Mouse (Mus musculus) hindbrain, embryonic 11.5 days (tissue): ENCODE measurements at regions not wholly inside any gene's neighbourhood (a gene's known extent, or its start where the extent isn't known, plus 50 kb on each side); places are given as distances from the start of the nearest gene placed in this dataset.

Experiments
- ATAC-seq: fragments of 200-750 bp; cut with Nextera tagmentation; 2 replicates; pipeline ENCODE4 v1.8.0; 2017; ENCODE audit warnings: mild to moderate bottlenecking, moderate TSS enrichment, moderate library complexity; ENCODE audit not compliant: low FRiP score
- DNase-seq: peaks from one replicate; pipeline ENCODE4 v3.0.0-alpha.2; 2015; ENCODE audit warnings: low spot score
- H3K27ac ChIP-seq: fragments of 300-500 bp; sonication (generic); 2 replicates; pipeline ENCODE4 v1.5.1; 2014; ENCODE audit warnings: mild to moderate bottlenecking, low read depth, low read length
- H3K27me3 ChIP-seq: fragments of 300-500 bp; sonication (generic); 2 replicates; pipeline ENCODE4 v1.6.1; 2014; ENCODE audit warnings: mild to moderate bottlenecking, low read length, moderate library complexity, mixed read lengths; ENCODE audit not compliant: control insufficient read depth, insufficient read depth
- H3K36me3 ChIP-seq: fragments of 300-500 bp; sonication (generic); 2 replicates; pipeline ENCODE4 v1.6.1; 2014; ENCODE audit warnings: mild to moderate bottlenecking, low read length, moderate library complexity, mixed read lengths; ENCODE audit not compliant: control insufficient read depth, insufficient read depth
- H3K4me1 ChIP-seq: fragments of 300-500 bp; sonication (generic); replicated peaks from 2 replicates; pipeline ENCODE4 v1.6.1; 2014; ENCODE audit warnings: low read length, mixed read lengths; ENCODE audit not compliant: control insufficient read depth, insufficient read depth
- H3K4me2 ChIP-seq: fragments of 300-500 bp; sonication (generic); replicated peaks from 2 replicates; pipeline ENCODE4 v1.6.1; 2014; ENCODE audit warnings: mild to moderate bottlenecking, low read depth, low read length
- H3K4me3 ChIP-seq: fragments of 300-500 bp; sonication (generic); 2 replicates; pipeline ENCODE4 v1.5.1; 2014; ENCODE audit warnings: low read depth, low read length
- H3K9ac ChIP-seq: fragments of 300-500 bp; sonication (generic); 2 replicates; pipeline ENCODE4 v1.6.1; 2014; ENCODE audit warnings: low read depth, low read length
- H3K9me3 ChIP-seq: fragments of 300-500 bp; sonication (generic); 2 replicates; pipeline ENCODE4 v1.6.1; 2016; ENCODE audit warnings: low read length; ENCODE audit not compliant: control insufficient read depth
- WGBS: fragments of 180-500 bp; shearing (Covaris S2); extraction: QIAGEN DNeasy Blood & Tissue Kit; methylation state at CpG from one replicate; pipeline ENCODE4 v1.1.7; 2014; 5-methylcytosine and 5-hydroxymethylcytosine counted together

DNA sequence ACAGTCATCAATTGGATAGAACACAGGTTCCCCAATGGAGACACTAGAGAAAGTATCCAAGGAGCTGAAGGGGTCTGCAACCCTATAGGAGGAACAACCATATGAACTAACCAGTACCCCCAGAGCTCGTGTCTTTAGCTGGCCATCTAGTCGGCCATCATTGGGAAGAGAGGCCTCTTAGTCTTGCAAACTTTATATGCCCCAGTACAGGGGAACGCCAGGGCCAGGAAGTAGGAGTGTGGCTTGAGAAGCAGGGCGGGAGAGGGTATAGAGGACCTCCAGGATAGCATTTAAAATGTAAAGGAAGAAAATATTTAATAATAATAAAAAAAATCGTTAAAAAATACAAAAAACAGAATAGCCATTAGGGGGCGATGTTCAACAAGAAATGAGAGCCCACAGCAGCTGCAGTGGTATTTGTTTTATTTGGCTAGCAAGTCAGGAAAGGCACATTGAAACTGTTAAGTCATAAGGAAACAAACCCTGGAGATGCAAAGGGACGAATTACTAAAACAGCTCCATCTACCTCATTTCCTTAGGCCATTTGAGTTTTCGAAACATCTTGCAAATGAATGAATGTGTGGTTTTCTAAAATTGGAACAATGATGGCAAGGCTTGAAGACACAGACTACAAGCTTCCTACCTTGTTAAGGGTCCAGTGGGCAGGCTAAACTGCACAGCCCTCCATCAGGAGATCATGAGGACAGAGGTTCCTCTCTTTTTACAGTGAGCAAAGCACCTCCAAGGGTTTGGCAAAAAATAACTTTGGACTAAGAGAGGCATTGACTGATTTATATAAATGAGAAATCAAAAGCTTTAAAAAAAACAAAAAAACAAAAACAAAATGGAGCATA, 350.7 kb upstream of the Rasa1 start:
- Histone ChIP-seq H3K4me2 (no peak overlapping the region), H3K36me3 (no peaks in the 10 kb centered on the region), H3K9ac (no peak overlapping the region), H3K4me1 (no peaks in the 10 kb centered on the region), H3K9me3 (no peaks in the 10 kb centered on the region), H3K4me3 (no peak overlapping the region), H3K27me3 (no peaks in the 10 kb centered on the region), H3K27ac (no peak overlapping the region)
- ATAC-seq (peak; percentile 67; the same call in 1 of the 2 replicates), DNase-seq (peak; percentile 46)
- 37% methylated on average over 8 of the region's 8 CpGs for WGBS

GRCm38 (mm10) chr13:85629506-85630175, 340.7 kb upstream of the Rasa1 start:
- no peaks in the 10 kb centered on the region for H3K36me3 ChIP-seq
- H3K9ac ChIP-seq: no peak overlapping the region
- WGBS: 87% methylated on average over 4 of the region's 4 CpGs
- no peaks in the 10 kb centered on the region for H3K9me3 ChIP-seq
- no peak overlapping the region for H3K27ac ChIP-seq
- H3K4me3 ChIP-seq: no peak overlapping the region
- DNase-seq (no peak), ATAC-seq (no peak)
- no peaks in the 10 kb centered on the region for H3K4me1 ChIP-seq
- H3K27me3 ChIP-seq: no peaks in the 10 kb centered on the region
- H3K4me2 ChIP-seq: no peak overlapping the region
